Mouse (Mus musculus): ENCODE data around the gene Inka1. TPM values are rescaled to one million over a fixed set of nuclear protein-coding genes. Genes with fewer than 3 reads are reported as not detected.

The Inka1 gene
- total RNA-seq, 2 experiments from 2014 or later, result 11.1 to 12.7 TPM

DNA sequence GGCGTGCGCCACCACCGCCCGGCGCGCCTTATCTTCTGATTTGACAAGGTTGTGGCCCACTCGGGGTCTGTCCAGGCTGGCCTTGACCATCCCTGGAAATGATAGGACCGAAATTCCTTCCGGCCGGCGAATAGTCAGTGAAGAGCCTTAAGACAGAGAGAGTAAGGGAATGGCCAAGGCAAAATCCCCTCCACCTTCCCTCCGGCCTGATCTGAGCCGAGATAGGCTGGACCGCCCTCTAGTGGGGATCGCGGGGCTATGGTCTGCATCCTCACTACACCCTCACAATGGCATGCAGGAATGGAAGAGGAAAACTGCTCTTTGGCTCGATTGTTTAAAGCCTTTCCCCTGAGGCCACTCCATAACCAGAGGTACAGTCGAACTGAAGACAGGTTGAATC is 697 bp upstream of the Inka1 start:
- intact Hi-C loops (cut with DNase I), result loop anchor here (1.0 kb wide), 1 partner anchor 23 kb away; no protein-coding TSS in a partner anchor
- DNase-seq, result peak; percentile 85 to 87

DNA sequence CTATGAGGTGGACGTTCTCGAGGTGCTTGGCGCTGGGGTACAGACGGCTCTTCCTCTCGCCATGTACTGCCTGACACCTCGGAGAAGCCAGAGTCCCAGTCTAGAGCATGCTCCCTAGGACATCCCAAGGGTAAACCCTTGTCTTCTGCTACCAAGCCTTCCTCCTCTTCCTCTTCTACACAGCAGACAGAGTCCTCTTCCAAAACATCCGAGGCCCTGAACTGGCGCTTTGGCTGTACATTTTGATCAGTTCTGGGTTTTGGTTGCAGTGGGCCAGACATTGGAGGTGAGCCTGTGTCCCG is 974 bp downstream of the Inka1 start:
- intact Hi-C loops (cut with DNase I), result no loop called here
- DNase-seq, result no peak

DNA sequence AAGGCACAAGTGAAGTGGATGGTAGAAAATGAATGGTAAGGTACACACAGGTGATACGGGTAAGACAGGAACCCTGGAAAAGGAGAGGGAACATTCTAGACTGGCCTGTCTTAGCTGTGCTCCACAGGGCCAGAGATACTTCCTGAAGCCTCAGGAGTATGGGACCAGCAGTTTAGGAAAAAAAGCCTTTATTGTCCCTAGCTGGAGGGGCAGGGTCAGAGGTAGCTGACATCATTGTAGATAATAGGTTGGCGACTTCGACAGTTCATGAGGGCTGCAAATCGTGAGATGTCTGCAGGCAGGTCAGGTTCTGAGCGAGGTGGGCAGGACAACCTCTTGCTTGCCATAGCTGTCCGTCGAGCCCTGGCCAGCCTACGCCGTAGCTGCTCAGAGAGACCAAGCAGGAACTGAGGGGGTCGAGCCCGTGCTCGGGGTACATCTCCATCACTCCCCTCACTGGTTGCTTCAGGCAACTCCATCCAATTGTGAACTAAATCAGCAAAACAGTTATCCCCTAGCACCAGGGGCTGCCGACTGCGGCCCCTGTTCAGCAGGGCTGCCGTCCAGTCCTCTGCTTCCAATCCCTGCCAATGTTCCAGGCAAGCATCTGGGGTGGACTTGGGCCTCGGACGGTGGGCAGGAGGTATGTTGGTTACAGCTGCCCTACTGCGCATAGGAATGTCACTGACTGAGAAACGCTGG is 1.5 kb downstream of the Inka1 start:
- peak in 1 of 2 experiments; percentile 33 for DNase-seq
- intact Hi-C loops (cut with DNase I), result no loop called here

DNA sequence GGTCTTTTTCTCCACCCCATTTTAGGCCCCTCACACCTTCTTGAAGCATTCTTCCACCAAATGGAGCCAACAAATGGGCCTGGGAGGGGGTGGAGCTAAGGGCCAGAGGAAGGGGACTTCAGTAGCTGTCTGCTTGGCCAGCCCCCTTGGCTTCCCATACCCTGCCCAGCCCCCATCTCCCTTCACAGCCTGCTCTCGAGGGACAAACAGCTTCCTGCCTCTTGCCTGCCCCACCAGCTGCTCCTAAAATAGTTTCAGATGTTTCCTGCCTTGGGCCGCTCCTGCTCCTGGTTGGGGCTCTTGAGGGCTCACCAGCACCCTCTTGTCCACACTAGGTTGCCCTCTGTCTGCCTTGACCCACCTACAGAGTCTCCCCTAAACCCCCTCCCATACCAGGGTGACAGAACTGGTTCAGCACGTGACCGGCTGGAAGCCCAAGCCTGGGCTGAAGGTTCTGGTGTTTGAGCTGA is 2.2 kb downstream of the Inka1 start:
- peak; percentile 87 to 89 for DNase-seq
- intact Hi-C loops (cut with DNase I), result no loop called here

DNA sequence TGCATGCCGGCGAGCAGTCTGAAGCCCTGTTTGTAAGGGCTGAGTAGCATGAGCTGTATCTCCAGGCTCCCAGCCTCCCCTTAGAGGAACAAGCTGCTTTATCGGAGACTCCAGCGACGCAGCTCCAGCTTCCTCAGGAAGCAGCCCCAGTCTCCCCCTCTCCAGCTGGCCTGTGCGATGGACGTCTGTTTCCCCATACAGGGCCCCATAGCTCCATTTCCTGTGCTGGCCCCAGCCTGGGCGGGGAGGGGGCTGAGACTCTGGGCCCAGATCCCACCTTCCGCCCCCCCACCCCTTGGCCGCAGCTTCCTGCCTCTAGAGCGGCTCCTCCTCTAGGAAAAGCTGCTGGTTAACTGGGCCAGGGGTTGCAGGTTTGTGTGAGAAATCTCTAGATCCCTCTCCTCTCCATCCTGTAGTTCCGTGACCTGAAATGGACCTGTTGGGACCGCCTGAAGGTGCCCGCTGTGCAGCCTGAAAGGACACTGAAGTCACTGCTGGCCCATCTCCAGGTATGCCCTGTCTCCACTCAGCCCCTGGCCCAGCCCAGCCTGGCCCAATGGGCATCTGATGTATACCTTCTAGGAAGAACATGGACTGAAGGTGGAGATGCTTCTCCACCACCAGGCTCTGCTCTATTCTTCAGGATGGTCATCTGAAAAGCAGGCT is 2.9 kb downstream of the Inka1 start, which contains the start of gene Gm20661:
Gene Gm20661, plus strand, starts transcription at position 378 of the 666 bp plus-strand sequence.
- DNase-seq, result peak; percentile 81 to 85
- intact Hi-C loops (cut with DNase I), result no loop called here

DNA sequence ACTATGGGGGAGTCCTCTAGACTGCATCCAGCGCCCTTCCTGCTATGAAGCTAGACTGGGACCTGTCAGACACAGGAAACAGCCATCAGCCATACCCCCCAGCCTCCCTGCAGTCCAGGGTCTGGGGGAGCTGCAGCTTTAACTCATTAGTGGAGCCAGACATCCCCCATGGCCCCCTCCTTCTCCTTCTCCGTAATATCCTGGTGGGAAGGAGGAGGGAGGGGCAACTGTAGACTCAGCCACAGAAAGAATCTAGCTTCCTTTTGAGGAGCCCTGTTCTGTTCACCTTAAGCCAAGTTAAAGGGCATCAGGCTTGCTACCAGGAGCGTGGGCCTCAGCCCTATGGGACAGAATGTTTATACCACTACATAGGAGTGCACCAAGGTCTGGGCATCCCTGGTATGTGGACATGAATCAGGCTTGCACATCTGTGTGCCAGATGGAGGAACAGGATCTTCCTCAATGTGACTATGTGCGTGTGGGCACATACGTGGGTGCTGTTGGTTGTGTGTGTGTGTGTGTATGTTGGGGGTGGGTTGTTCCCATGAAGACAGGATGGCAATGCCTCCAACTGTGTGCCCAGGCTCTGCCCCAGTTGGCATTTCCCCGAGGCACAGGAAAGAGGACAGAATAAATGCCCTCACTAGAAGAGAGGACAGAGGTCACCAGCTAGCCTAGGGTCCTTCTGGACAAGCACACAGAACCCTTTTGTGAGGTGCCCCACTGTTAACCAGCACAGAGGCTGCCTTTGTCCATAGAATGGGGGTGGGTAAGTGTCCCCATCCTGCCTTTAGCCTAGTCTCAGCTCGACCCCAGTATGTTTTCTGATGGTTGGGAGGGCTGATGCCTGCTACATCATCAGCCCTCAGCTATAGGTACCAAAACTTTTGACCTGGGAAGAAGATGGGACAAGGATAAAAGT is 3.7 kb downstream of the Inka1 start:
- peak in 1 of 2 experiments; percentile 47 for DNase-seq
- intact Hi-C loops (cut with DNase I), result no loop called here

DNA sequence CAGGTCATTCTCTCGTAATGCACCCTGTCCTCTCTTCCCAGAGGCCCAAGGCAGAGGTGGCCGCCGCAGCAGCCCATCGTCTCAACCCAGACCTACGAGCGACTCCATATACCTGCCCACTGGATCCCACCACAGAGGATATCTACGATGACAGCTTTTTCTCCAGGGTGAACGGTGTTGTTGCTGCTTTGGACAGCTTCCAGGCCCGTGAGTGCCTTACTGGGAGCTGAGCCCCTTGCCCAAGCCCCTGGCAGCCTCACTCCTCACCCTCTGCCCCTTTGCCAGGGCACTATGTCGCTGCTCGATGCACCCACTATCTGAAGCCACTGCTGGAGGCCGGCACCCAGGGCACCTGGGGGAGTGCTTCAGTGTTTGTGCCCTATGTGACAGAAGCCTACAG is 6.9 kb downstream of the Inka1 start:
- no peak for DNase-seq
- intact Hi-C loops (cut with DNase I), result no loop called here

DNA sequence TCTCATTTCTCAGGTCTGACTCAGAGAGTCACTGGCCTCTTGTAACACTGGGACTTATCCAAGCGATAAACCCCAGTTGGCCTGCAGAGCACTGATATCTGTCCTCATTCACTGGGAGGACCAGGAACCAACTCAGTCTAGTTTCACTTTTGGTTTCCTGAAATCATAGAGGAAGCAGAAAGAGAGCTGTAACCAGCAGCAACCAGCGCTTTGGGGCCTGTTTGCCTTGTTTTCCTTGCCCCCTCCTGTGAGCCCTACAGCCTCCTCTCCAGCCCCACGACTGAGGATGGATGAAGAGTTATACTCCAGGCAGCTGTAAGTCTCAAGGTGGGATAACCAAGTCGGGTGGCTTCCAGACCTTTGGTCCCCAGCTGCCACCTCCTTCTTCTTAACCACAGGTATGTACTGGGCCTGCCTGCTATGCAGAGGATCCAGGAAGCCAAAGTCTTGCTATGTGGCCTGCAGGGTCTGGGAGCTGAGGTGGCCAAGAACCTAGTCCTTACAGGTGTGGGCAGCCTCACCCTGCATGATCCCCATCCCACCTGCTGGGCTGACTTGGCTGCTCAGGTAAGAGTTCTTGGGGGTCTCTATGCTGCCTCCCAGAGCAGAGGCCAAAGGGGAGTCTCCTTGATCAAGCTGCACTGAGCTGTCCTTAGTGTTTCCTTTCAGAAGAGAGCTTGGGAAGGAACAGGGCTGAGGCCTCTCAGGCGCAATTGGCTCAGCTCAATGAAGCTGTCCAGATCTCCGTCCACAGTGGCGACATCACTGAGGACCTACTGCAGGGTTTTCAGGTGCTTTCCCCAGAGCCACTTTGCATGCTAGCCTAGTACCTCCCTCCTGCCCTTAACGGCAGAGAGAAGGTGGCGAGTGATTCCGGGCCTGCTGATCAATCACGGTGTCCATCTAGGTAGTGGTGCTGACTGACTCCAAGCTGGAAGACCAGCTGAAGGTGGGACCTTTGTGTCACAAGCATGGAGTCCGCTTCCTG is 10.0 kb downstream of the Inka1 start, which contains the start of gene Uba7:
Gene Uba7, plus strand, starts transcription at position 107 of the 988 bp plus-strand sequence.
- DNase-seq, result peak in 1 of 2 experiments; percentile 43
- intact Hi-C loops (cut with DNase I), result no loop called here

DNA sequence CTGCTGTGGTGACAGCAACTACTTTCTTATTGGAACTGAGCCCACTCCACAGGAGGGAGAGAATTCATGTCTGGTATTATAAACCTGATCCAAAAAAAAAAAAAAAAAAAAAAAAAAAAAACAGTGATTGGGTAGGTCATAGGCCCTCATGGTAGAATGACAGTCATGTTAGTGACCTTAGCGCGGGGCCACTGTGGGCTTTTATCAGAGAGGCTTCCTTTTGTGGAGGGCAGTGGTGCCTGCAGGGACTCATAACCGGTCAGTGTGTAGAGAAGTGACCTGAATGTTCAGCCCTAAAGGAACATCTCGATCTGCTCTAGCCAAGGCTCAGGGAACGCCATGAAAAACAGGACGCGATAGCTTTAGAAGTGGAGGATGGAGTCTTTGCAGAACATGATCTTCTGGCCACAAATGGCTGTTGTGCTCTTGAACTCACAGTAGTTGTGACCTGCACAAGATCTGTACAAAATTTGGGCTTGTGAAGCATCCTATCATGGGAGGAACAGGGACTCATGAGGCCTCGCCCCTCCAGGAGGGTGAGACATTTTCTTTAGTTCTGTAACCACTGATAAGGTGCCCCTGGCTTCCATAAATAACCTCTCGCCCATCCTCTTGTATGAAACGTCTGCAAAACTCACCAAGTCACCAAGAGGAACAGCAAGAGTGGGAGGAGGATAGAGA is 11.0 kb downstream of the Inka1 start:
- no peak for DNase-seq

DNA sequence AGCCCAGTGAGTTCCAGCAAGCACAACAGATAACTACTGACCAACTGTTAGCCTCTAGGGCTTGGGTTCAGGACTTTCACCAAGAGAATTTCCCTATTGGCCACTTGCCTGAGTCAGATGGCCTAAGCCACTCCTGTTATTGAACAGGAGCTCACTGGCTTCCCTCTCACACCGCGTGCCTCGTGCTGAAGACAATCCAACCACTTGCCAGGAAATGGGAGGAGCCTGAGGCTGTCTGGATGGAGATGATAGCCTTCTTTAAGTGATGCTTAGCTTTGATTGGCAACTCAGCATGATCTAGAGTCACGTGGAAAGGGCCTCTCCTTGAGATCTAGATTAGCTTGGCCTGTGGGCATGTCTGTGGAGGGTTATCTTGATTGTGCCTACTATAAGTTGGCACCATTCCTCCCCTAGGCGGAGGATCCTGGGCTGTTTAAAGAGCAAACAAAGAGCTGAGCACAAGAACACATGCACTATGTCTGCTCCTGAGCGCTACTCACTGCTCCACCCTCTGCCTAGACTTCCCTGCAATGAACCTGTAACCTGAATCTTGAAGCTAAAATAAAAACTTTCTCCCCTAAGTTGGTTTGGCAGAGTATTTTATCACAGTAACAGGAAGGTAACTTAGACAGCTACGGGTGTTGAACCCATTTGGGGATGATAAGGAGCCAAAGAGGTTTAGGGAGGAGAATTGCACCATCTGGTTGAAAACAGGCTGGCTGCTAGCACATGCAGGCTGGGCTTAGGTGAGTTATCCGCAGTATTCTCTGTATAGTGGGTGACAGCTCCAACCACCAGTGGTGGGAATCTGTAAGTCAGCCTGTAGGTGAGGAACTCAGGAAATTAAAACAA is 13.8 kb downstream of the Inka1 start:
- intact Hi-C loops (cut with DNase I), result no loop called here
- peak in 1 of 2 experiments; percentile 40 for DNase-seq

More for the DNA sequence above, 11.0 kb downstream of the Inka1 start:
- intact Hi-C loops (cut with DNase I), result no loop called here

DNA sequence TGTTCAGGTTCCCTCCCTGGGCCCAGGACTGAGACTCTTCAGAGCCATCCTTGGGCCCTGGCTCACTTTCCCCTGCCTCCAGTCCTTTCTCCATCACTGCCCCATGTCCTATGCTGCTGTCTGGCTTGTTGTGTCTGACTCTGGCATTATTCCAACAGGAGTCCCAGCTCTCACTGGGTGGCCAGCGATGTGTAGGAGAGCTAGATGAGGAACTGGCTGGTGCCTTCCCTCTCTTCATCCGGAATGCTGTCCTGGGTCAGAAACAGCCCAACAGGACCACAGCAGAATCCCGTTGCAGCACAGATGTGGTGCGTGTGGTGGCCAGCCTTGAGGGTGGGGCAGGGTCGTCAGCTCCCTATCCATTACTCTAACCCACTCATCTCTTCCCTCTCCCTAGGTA is 15.4 kb downstream of the Inka1 start:
- intact Hi-C loops (cut with DNase I), result no loop called here
- no peak for DNase-seq

DNA sequence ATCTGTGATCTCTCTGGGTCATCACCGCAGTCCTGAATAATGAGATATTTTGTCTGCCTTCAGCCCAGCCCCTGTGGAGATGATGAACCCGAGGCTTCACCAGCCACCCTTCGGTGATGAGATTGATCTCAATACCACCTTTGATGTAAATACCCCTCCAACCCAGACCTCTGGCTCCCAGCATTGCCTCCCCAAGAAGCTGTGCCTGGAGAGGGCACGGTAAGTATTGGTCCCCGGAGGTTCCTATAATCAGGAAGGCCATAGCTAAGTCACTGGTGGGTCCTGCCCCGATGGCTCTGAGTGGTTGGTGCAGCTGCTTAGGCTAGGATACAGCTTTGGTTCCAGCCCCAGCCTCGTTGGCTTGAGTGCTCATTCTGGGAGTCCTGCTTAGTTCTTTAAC is 17.1 kb downstream of the Inka1 start:
- intact Hi-C loops (cut with DNase I), result no loop called here
- no peak for DNase-seq

DNA sequence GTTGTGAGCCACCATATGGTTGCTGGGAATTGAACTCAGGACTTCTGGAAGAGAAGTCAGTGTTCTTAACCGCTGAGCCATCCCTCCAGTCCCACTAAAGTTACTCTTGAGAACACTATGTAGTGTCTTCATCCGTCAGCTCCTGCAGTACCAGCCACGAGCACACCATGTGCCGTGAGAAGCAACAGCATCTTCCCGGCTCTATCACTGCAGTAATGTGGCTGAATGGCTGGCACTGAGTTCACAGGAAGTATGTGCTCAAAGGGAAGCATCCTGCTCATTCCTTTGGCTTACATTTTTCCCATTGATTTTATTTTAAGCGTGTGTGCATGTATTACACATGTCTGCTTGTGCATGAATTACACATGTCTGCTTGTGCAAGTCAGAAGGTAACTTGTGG is 18.2 kb downstream of the Inka1 start:
- intact Hi-C loops (cut with DNase I), result no loop called here
- DNase-seq, result no peak

DNA sequence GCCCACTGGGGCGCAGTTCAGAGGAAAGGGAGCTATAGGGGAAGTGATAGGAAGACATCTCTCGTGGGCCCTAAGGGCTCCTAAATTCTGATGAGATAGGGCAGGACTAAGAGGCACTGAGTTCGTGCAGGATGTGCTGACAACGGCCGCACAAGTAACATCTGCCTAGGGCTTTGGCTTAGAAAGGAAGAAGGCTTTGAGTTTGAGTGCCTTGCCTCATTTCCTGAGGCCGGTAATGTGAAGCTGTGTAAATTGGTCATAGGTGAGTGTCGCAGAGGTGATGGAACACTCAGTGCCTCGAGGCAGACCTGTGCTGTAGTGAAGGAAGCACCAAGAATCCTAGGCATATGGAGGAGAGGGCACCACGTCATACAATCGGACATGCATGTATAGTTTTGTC is 19.0 kb downstream of the Inka1 start:
- DNase-seq, result no peak

DNA sequence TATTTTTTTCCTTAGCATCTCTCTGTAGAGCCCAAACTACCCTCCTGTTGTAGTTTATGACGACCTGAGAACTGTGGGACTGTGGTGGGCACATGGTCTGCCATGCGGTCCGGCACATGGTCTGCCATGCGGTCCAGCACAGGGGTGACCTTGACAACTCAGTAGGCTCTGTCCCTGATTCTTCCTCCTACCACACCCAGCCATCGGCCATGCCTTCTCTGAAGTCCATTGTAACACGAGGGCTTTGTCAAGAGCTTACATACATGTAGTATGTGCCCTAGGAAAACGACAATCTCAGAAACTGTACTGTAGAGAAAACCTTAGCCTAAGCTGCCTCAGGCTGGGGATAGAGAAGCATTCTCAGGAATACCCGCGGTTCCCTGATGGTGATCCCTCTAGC is 21.0 kb downstream of the Inka1 start:
- intact Hi-C loops (cut with DNase I), result no loop called here

More for the DNA sequence above, 19.0 kb downstream of the Inka1 start:
- intact Hi-C loops (cut with DNase I), result no loop called here

DNA sequence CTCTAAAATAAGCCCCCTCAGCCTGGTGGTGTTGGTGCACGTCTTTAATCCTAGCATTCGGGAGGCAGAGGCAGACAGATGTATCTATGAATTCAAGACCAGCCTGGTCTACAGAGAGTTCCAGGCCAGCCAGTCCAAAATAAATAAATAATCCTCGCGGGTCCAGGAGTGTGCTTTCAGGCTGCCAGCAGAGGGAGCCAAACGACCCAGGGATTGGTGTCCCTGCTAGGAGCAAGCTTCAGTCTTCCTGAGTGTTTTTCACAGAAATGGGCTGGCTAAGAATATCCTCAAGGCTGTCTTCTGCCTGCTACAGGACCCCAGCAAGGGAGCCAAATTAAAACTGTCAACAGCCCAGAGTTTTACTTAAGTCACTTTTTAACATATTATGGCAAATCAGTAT is 22.0 kb downstream of the Inka1 start:
- intact Hi-C loops (cut with DNase I), result loop anchor here (1.0 to 2.0 kb wide), 3 partner anchors 23 to 102 kb away; partner anchors contain the start of gene Amigo3
- peak; percentile 89 to 92 for DNase-seq

More for the DNA sequence above, 21.0 kb downstream of the Inka1 start:
- no peak for DNase-seq

DNA sequence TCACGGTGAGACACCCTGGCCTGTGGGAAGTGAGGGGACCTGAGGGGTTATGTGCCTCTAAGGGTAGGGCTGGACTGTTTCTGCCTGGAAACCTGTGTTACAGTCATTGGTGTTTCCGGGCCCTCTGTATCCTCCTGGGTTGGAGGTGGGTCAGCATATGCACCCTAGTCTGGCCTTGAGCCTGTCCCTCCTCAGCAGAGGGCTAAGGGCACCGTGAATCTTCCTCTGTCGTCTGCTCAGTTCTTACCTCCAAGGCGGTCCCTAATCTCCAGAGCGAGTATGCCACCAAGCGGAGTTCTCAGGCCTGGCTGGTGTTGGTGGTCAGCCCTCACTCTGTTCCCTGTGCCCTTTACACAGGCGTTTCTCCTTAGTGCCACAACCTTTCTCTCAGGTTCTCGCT is 22.8 kb downstream of the Inka1 start:
- no peak for DNase-seq
- intact Hi-C loops (cut with DNase I), result loop anchor here (1.0 to 2.0 kb wide), 4 partner anchors 23 to 102 kb away; partner anchors contain the start of gene Amigo3

DNA sequence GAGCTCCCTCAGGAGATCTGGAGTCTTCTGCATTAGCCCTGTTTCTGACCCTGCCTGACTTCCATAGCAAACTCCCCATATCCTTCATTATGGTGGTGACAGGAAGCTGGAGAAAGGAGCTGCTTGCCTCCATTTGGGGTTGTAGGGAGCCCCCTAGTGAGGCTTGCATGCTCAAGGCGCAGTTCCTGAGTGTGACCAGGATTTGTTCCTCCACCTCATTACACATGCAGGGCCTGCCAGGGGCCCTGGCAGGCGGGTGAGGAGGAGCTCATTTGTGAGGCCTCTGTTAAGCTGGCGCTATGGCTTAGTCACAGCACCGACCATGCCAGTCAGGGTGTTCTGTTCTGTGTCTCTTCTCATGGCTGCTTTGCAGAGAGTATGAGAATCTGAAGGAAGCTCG is 23.8 kb downstream of the Inka1 start:
- intact Hi-C loops (cut with DNase I), result loop anchor here (1.0 to 2.0 kb wide), 2 partner anchors 58 to 91 kb away; partner anchors contain the start of gene Amigo3
- DNase-seq, result peak; percentile 46 to 47
